Mouse (Mus musculus) lung, adult 2 months (tissue): Measurements from ENCODE around the gene Arfgef2.

Experiments used
- CTCF ChIP-seq: fragments of 200-500 bp; IDR thresholded peaks from 2 replicates; pipeline ENCODE4 v1.5.1; 2011; ENCODE audit warnings: mild to moderate bottlenecking, low read length, control low read depth; ENCODE audit not compliant: insufficient read depth
- POLR2A ChIP-seq: fragments of 200-500 bp; IDR thresholded peaks from 2 replicates; pipeline ENCODE4 v1.6.1; 2011; ENCODE audit warnings: low read depth, mild to moderate bottlenecking, control low read depth, low read length, borderline replicate concordance; ENCODE audit errors: extremely low read depth

DNA sequence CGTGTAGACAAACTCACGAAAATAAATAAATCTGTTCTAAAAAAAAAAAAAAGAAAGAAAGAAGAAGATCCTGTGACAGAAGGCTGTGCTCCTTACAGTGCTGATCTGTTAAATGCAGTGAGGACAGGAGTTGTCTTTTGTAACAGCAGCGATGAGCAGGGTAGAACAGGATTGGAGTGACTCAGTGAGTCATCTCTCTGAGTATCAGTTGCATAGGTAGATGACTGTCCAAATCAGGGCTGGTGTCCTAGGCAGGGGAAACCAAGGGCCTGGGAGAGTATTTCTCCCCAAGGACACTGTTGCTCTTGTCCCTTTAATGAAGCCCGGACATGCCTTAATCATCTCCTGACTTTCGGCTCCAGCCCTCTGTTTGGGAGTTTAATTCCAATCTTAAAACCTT is 4.1 kb downstream of the Arfgef2 start:
- no peak for TF ChIP-seq CTCF
- no peak for TF ChIP-seq POLR2A
